Mouse (Mus musculus): Measurements from ENCODE around the gene Mga.

GRCm38 (mm10) chr2:119985871-119986270 is 88.8 kb downstream of the Mga start:
- TF ChIP-seq EP300 (IDR thresholded peaks at IDR 0.05; ENCODE audit: low read length): no peak
- no peak for TF ChIP-seq MAFK (IDR thresholded peaks at IDR 0.05; ENCODE audit: insufficient replicate concordance, low read length)
- no peak for TF ChIP-seq CTCF (conservative IDR thresholded peaks at IDR 0.05 in 1 of 2, IDR thresholded peaks at IDR 0.05 in 1 of 2; ENCODE audit: low read depth in 2 of 2, low read length in 2 of 2)
- TF ChIP-seq POLR2AphosphoS2 (IDR thresholded peaks at IDR 0.05; ENCODE audit: low read depth, low read length): no peak
- no peak for TF ChIP-seq SIN3A (IDR thresholded peaks at IDR 0.05; ENCODE audit: low read length)
- no peak for TF ChIP-seq RAD21 (IDR thresholded peaks at IDR 0.05; ENCODE audit: low read depth, low read length)
- no peak for TF ChIP-seq MAX (IDR thresholded peaks at IDR 0.05; ENCODE audit: low read length)
- no peak for TF ChIP-seq MYC (IDR thresholded peaks at IDR 0.05; ENCODE audit: low read depth, low read length)
- TF ChIP-seq MEF2A (IDR thresholded peaks at IDR 0.05; ENCODE audit: borderline replicate concordance, low read depth, low read length): no peak
- TF ChIP-seq IRF4 (IDR thresholded peaks at IDR 0.05; ENCODE audit: low read depth, low read length): no peak
